Comparison of ENCODE assay signal across 25 mouse cellular contexts in genomic region chr5:43645020-43645419, GRCm38 (mm10). TPM values are rescaled to one million over a fixed set of nuclear protein-coding genes. Genes with fewer than 3 reads are reported as not detected.
DNase-seq lines count a peak whose midpoint lies in the region; ATAC-seq and TF ChIP-seq lines count a peak whose summit lies in the region.
"Had no signal": no experiment of that assay in that cellular context is flagged by ENCODE, and none has a peak within 500 bp of the region (broad histone marks: within the 10 kb centered on the region; RNA-seq: fewer than 3 reads in every experiment).

No protein-coding gene starts in this region.

- H3K9me3 ChIP-seq in embryonic facial prominence, embryonic 14.5 days (ENCODE audit: control insufficient read depth, low read length): no peaks in the 10 kb centered on the region
- H3K9me3 ChIP-seq in limb, embryonic 13.5 days: no peaks in the 10 kb centered on the region
- H3K9me3 ChIP-seq in hindbrain, embryonic 10.5 days: no peaks in the 10 kb centered on the region
- H3K9me3 ChIP-seq in forebrain, postnatal 0 days (ENCODE audit: low read length): no peaks in the 10 kb centered on the region
- H3K9me3 ChIP-seq in hindbrain, postnatal 0 days (ENCODE audit: low read length): no peaks in the 10 kb centered on the region
- H3K9me3 ChIP-seq: forebrain, embryonic 10.5 days; G1E; heart, embryonic 15.5 days had no signal

- WGBS in embryonic facial prominence, embryonic 14.5 days: 33% methylated on average over 4 of the region's 4 CpGs
- WGBS in limb, embryonic 13.5 days: 14% methylated on average over 4 of the region's 4 CpGs
- WGBS in hindbrain, embryonic 10.5 days: 71% methylated on average over 4 of the region's 4 CpGs
- WGBS in forebrain, postnatal 0 days: 36% methylated on average over 4 of the region's 4 CpGs
- 50% methylated on average over 4 of the region's 4 CpGs for WGBS in hindbrain, postnatal 0 days

- peak; percentile 21 for DNase-seq in embryo, embryonic 11 days
- DNase-seq in embryo, embryonic 9.5 days (ENCODE audit: extremely low spot score): no peak
- DNase-seq in embryonic facial prominence, embryonic 14.5 days (ENCODE audit: low spot score): peak; percentile 79
- DNase-seq in hindlimb bud, embryonic 11.5 days (ENCODE audit: extremely low spot score, low read depth, low spot score): peak; percentile 53
- no peak for DNase-seq in hindbrain, embryonic 10.5 days (ENCODE audit: low spot score)
- DNase-seq in forebrain, postnatal 0 days: no peak
- DNase-seq in hindbrain, postnatal 0 days (ENCODE audit: low spot score): no peak
- DNase-seq: adrenal gland, adult 2 months; adrenal gland, postnatal 36 days; B cell, adult 2 months; cerebellum, adult 2 months; cerebellum, postnatal 14 days; gastrocnemius, postnatal 10 days; heart, adult 2 months; heart, postnatal 14 days had no signal

- H3K27ac ChIP-seq in embryonic facial prominence, embryonic 14.5 days (replicated peaks; ENCODE audit: low read depth, low read length): no peak overlapping the region
- no peak overlapping the region for H3K27ac ChIP-seq in limb, embryonic 13.5 days
- no peak overlapping the region for H3K27ac ChIP-seq in hindbrain, embryonic 10.5 days
- no peak overlapping the region for H3K27ac ChIP-seq in forebrain, postnatal 0 days (ENCODE audit: low read depth, low read length)
- no peak overlapping the region for H3K27ac ChIP-seq in hindbrain, postnatal 0 days
- H3K27ac ChIP-seq: forebrain, embryonic 10.5 days; heart, adult 2 months; heart, embryonic 15.5 days; hindbrain, embryonic 14.5 days had no signal

- no peak overlapping the region for H3K4me3 ChIP-seq in embryonic facial prominence, embryonic 14.5 days (ENCODE audit: low read depth, low read length)
- no peak overlapping the region for H3K4me3 ChIP-seq in limb, embryonic 13.5 days
- H3K4me3 ChIP-seq in hindbrain, embryonic 10.5 days: no peak overlapping the region
- no peak overlapping the region for H3K4me3 ChIP-seq in forebrain, postnatal 0 days (ENCODE audit: low read depth, low read length)
- no peak overlapping the region for H3K4me3 ChIP-seq in hindbrain, postnatal 0 days (ENCODE audit: low read length)
- H3K4me3 ChIP-seq: forebrain, embryonic 10.5 days; heart, adult 2 months; heart, embryonic 15.5 days had no signal

- H3K4me2 ChIP-seq in embryonic facial prominence, embryonic 14.5 days (ENCODE audit: low read depth, low read length): no peak overlapping the region
- H3K4me2 ChIP-seq in limb, embryonic 13.5 days (replicated peaks): no peak overlapping the region
- no peak overlapping the region for H3K4me2 ChIP-seq in forebrain, postnatal 0 days (ENCODE audit: low read depth)
- no peak overlapping the region for H3K4me2 ChIP-seq in hindbrain, postnatal 0 days (ENCODE audit: low read depth, low read length)
- H3K4me2 ChIP-seq: heart, embryonic 11.5 days; heart, embryonic 15.5 days; hindbrain, embryonic 14.5 days had no signal

- H3K9ac ChIP-seq in embryonic facial prominence, embryonic 14.5 days (ENCODE audit: low read depth, low read length): no peak overlapping the region
- H3K9ac ChIP-seq in limb, embryonic 13.5 days: no peak overlapping the region
- no peak overlapping the region for H3K9ac ChIP-seq in forebrain, postnatal 0 days
- no peak overlapping the region for H3K9ac ChIP-seq in hindbrain, postnatal 0 days (replicated peaks; ENCODE audit: low read length)
- H3K9ac ChIP-seq: heart, embryonic 15.5 days; hindbrain, embryonic 14.5 days had no signal

- TF ChIP-seq CTCF in forebrain, postnatal 0 days (IDR thresholded peaks at IDR 0.05; ENCODE audit: low read depth): no peak
- TF ChIP-seq CTCF in hindbrain, postnatal 0 days (IDR thresholded peaks at IDR 0.05; ENCODE audit: low read depth): no peak

- no peaks in the 10 kb centered on the region for H3K36me3 ChIP-seq in embryonic facial prominence, embryonic 14.5 days (ENCODE audit: control insufficient read depth, insufficient read depth, low read length)
- H3K36me3 ChIP-seq in limb, embryonic 13.5 days: no peaks in the 10 kb centered on the region
- no peaks in the 10 kb centered on the region for H3K36me3 ChIP-seq in hindbrain, embryonic 10.5 days
- no peaks in the 10 kb centered on the region for H3K36me3 ChIP-seq in forebrain, postnatal 0 days (ENCODE audit: insufficient read depth)
- no peaks in the 10 kb centered on the region for H3K36me3 ChIP-seq in hindbrain, postnatal 0 days (ENCODE audit: insufficient read depth, low read length)
- H3K36me3 ChIP-seq: forebrain, embryonic 10.5 days; G1E; heart, embryonic 15.5 days had no signal

- no peaks in the 10 kb centered on the region for H3K27me3 ChIP-seq in embryonic facial prominence, embryonic 14.5 days (replicated peaks; ENCODE audit: control insufficient read depth, insufficient read depth, low read length)
- no peaks in the 10 kb centered on the region for H3K27me3 ChIP-seq in limb, embryonic 13.5 days
- H3K27me3 ChIP-seq in hindbrain, embryonic 10.5 days (ENCODE audit: insufficient read depth, poor library complexity, severe bottlenecking): no peaks in the 10 kb centered on the region
- H3K27me3 ChIP-seq in forebrain, postnatal 0 days (ENCODE audit: insufficient read depth, low read length): no peaks in the 10 kb centered on the region
- H3K27me3 ChIP-seq in hindbrain, postnatal 0 days (ENCODE audit: insufficient read depth, low read length): no peaks in the 10 kb centered on the region
- H3K27me3 ChIP-seq: heart, embryonic 15.5 days had no signal

- peak; percentile 57; the same call in 1 of the 2 replicates for ATAC-seq in embryonic facial prominence, embryonic 14.5 days (ENCODE audit: low read depth)
- peak; percentile 75 for ATAC-seq in limb, embryonic 13.5 days (ENCODE audit: low FRiP score, low read depth)
- no peak for ATAC-seq in forebrain, postnatal 0 days
- ATAC-seq in hindbrain, postnatal 0 days: no peak
- ATAC-seq: CD4-positive, CD25-positive, alpha-beta regulatory T cell, adult 4 months; forebrain, embryonic 14.5 days; inflammation-experienced regulatory T-cells, adult 6 months; intestine, postnatal 0 days had no signal

- peaks cover 6% of the 10 kb centered on the region; the same call in 1 of the 2 replicates for H3K4me1 ChIP-seq in embryonic facial prominence, embryonic 14.5 days (ENCODE audit: control insufficient read depth, insufficient read depth, low read length)
- peaks cover 6% of the 10 kb centered on the region; the same call in 1 of the 2 replicates for H3K4me1 ChIP-seq in limb, embryonic 13.5 days
- no peaks in the 10 kb centered on the region for H3K4me1 ChIP-seq in hindbrain, embryonic 10.5 days (replicated peaks)
- H3K4me1 ChIP-seq in forebrain, postnatal 0 days (ENCODE audit: insufficient read depth): no peaks in the 10 kb centered on the region
- no peaks in the 10 kb centered on the region for H3K4me1 ChIP-seq in hindbrain, postnatal 0 days (ENCODE audit: insufficient read depth, low read length)
- H3K4me1 ChIP-seq: forebrain, embryonic 10.5 days; heart, embryonic 15.5 days had no signal

RNA-seq across cellular contexts. Expression of gene Cc2d2a, which starts 17.1 kb away (rescaled TPM):
- polyA plus RNA-seq in embryonic facial prominence, embryonic 14.5 days (2014; fragmentation: Nextera tagmentation; extraction: Ambion mirVana): 8.7 and 9.0 TPM in 2 replicates
- polyA plus RNA-seq in limb, embryonic 13.5 days (2015; fragmentation: Nextera tagmentation; extraction: Ambion mirVana): 11.8 and 12.9 TPM in 2 replicates
- 8.5 and 9.8 TPM in 2 replicates for polyA plus RNA-seq in hindbrain, embryonic 10.5 days (2016; fragmentation: Nextera tagmentation; extraction: Ambion mirVana)
- total RNA-seq in forebrain, postnatal 0 days (2014; rRNA removed): 9.4 and 10.2 TPM in 2 replicates
- polyA plus RNA-seq in forebrain, postnatal 0 days (2015; fragmentation: Nextera tagmentation; extraction: Ambion mirVana): 3.2 and 5.6 TPM in 2 replicates
- 5.6 and 6.6 TPM in 2 replicates for total RNA-seq in hindbrain, postnatal 0 days (2014; rRNA removed)
- 5.1 and 7.6 TPM in 2 replicates for polyA plus RNA-seq in hindbrain, postnatal 0 days (2015; fragmentation: Nextera tagmentation; extraction: Ambion mirVana)
- total RNA-seq: G1E had no signal
- polyA plus RNA-seq: G1E had no signal

Comparison
In these comparisons a context has a peak if more than half of its experiments do, and no peak if none do; other contexts are left out.
1. DNase-seq: peak in embryo, embryonic 11 days (single experiment), embryonic facial prominence, embryonic 14.5 days (single experiment) and hindlimb bud, embryonic 11.5 days (single experiment); none in embryo, embryonic 9.5 days (single experiment), hindbrain, embryonic 10.5 days (single experiment), forebrain, postnatal 0 days (single experiment) and hindbrain, postnatal 0 days (single experiment).
2. ATAC-seq: peak in embryonic facial prominence, embryonic 14.5 days (single experiment) and limb, embryonic 13.5 days (single experiment); none in forebrain, postnatal 0 days (single experiment) and hindbrain, postnatal 0 days (single experiment).